Mouse (Mus musculus) kidney, adult 18-20 months (tissue): ENCODE measurements around the gene Farsa.

Source experiments
- DNase-seq: peaks from one replicate; pipeline ENCODE4 v3.0.0; 2021

The Farsa gene

DNA sequence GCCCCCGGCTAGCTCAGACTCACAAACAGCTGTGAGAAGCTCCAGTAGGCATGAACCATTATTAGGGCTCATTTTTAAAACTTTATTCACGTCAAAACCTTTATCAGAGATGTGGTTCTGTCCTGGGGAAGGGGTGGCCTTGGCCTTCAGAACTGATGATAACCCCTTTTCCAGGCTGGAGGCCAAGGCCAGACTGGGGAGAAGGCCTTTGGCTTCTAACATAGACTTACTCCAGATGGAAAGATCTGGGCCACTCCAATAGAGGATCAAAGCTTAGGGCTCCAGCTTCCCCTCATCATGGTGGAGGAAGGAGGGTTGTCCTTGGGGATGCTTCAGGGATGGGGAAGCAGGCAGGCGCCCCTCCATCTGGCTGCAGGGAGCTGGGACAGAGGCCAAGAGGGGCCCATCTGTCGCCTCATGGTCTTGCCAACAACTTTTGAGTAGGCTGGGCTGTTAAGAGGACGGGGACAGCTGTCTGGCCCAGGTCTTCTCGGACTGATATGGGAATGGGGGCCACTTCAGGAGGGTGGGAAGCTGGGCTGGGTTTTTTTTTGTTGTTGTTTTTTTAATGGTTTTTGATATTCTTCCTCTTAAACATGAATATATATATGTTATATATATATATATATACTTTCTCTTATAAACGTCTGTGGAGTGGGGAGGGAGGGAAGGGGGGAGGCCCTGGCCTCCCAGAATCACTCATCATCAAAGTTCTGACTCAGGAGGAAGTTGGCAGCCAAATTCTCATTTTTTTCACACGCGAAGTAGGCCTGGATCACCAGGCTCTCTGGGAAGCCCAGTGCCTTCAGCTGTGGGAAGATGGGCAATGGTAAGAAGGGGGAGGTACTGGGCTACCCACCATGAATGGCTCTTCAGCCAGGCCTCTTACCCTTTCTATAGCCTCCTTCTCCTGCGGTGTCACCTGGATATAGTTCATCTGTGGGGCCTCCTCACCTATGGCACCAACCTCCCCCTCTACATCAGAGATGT lies 21.6 kb upstream of the Farsa start:
- DNase-seq = no peak

DNA sequence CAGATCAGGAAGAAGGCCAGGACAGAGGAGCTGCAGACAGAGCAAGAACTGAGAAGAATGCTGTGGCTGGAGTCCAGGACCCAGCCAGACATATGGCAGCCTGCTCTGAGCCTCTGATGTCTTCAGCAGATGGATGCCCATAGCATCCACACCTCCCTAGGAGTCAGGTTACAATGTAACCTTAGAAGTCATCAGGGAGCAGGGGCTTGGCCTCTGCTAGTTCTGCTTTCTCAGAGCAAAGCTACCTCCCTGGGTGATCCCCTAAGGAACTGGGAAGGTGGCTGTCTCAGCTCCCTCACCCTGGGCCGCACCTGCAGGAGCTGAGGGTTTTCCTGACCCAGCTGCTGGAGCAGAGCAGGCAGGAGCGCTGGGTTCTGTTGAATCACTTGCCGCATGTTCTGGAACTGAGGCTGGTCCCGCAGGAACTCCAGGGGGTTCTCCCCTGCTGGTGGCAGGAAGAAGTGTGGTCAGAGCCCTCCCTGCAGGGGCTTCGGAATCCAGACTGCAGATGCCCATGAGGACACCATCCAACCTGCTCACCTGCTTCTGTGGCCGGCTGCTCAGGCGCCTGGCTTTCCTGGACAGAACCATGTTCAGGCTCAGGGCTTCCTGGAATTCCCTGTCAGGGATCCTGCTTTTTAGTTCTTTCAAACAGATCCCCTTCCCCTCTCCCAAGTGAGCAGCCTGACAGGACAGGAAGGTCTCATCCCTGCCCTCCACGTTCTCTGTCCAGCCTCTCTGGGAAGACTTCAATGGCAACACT lies 19.5 kb upstream of the Farsa start:
- DNase-seq = no peak

DNA sequence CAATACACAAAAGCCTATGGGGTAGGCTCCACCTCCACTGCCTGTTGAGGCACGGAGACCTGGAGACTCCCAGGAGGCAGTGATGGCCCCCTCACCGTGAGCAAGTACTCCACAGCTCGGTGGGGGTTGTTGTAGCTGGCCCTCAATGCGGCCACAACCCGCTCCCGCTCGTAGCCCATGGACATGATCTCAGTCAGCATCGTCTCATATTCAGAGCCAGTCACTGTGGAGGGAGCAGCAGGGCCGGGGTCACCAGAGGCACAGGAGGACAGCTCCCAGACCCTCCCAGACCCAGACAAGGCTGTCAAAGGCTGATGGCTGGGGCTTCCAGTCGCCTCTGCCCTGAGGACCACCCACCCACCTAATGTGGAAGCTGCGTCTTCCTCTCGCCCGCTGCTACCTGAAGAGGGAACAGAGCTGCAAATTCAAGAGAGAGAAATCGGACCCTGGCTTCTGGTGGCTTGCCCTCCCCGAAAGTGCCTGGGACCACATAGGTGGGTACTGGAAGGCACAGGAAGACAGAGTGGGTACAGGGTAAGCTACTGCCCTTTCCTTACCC lies 18.8 kb upstream of the Farsa start:
- no peak for DNase-seq

DNA sequence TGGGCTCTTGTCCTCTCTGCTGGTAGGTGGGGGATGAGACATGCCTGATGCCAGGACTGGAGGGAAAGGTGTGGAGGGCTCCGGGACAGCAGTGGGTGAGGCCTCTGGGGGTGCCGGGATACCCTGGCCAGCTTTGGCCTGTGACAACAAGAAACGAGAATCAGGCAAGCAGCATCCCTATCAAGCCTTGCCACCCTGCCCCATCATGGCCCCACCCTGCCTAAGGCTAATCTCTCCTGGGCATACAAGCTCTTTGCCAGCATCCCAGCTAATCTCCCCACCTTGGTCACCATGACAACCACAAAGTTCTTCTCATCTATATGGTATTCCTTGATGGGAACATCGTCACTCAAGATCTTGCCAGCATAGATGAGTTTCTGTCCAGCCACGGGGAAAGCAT lies 18.3 kb upstream of the Farsa start:
- DNase-seq = no peak

DNA sequence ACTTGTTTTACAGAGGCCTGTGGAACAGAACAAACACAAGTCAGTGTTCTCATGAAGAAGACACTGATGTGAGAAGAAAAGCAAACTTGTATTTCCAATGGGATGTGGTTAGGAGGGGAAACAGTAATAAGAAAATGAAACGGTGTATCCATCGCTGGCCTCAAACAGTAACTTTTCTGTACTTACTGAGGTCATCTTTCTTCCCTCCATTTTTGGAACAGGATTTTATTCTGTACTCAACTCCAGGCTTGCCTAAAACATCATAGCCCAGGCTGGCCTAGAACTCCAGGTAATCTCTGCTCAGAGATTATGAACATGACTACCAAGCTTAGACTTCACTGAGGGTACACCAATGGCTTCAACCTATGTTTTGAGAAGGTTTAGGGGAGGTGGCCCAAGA lies 17.4 kb upstream of the Farsa start:
- no peak for DNase-seq

DNA sequence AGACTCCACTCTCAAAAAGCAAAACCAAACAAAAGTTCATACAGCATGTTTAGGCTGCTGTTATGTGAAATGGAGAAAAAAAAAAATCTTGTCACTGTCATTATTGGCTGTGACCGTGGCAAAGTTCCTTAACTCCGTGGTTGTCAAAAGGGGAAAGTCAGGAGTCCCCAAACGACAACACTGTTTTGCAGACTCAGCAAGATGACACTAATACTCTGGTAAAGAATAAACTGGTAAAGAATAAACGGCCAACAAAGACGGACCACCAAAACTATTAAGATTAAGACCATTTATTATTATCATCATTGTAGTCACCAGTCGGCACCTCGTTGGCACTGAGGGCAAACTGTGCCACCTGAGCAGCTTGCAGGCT lies 16.9 kb upstream of the Farsa start:
- no peak for DNase-seq

DNA sequence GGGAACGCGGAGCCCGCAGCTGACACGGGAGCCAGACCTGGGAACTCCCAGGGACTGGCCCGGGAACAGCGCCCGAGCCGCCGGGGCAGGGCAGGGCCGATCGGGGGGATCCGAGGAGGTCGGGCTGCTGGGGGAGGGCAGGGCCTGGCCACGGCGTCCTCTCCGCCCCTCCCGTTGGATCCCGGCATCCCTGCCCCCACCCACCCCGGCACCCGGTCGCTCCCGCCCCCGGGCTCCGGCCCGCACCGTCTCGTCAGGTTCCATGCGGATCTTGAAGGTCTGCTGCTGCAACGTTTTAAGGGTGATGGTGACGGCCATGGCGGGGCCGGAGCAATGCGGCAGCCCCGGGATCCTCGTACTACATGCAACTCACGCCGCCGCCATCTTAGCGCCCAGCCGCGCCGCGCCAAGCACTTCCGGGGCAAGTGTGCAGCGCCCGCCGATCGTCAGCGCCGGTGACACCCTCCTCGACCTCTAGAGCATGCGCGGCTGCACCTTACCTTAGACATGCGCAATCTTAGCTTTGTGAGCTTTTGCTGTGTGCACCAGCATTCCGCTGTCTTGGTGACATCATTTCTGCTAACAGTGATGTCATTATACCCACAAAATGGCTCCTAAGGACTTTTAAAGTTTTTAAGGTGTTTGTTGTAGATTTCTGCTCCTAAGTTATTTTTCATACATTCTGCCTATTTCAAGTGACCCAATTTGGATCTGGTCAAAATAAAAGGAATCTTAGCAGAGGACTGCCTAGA lies 16.4 kb upstream of the Farsa start, which contains the start of gene Rad23a:
Rad23a (minus strand) TSS at position 418 of the 752 bp plus-strand sequence.
- peak; percentile 89 for DNase-seq

DNA sequence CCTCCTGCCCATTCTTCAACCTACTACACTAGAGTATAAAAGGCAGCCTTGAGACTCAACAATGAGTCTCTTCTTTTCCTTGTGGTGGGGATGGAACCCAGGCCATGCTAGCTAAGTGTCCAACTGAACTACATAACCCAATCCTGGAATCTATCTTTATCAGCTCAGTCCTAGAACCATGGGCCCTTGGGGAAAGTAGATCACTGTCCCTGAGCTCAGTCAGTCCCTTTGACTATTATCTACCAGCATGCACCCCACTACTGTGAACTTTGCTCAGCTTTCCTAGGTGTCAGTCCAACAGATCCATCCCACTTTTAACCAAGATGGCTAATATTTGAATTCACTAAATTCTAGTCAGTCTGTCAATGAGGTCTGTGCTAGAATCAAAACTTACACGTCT lies 15.3 kb upstream of the Farsa start:
- DNase-seq = no peak

DNA sequence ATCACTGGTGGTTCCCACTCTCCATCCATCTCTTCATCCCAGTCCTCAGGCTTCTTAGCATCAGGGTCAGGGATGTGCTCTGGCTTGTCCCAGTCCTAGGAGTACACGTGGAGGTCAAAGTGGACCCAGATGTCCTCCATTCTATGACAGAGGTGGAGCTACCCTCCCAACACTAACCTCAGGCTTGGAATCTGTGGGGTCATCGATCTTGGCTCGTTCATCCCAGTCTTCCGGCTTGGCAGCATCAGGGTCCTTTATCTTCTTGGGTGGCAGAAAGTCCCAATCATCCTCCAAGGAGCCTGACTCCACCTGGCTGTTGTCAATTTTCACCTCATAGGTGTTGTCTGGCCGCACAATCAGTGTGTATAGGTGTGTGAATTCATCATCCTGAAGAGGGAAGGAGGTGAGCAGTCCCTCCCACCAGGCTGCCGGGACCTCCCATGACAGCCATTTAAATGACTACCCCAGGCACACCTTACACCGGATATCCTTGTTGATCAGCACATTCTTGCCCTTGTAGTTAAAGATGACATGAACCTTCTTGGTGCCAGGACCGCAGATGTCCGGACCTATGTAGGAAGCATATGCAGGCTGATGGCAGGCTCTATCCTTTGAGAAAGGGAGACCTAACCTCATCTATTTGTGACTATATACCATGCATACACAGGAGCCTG lies 12.3 kb upstream of the Farsa start:
- DNase-seq = no peak

DNA sequence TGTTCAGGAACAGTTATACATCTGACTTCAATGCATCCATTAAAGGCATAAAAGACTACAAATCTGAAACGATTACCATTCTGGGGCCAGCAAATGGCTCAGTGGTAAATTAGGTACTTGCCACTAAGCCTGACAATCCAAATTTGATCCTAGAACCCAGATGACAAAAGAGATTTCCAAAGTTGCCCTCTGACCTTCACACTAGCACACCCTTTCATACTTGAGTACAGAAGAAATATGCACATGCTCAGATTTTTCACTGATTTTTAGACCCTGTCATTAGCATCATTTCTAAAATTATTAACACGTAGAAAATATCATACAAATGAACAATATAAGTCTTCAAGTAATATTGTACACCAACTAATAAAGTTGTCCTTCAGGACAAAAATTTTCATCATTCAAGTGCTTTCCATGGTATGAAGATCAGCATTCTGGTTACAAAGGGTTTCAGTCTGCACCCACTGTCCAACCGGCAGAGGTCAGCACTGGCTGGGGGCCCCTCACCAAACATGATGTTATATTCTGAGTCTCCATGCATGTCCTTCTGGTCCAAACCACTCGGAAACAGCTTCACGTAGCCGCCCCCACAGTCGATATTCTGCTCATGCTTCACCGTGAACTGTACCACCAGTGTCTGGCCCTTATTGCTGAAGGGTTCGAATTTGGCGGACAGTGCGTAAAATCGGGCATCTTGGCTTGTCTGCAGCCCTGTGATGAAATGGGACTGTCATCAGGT lies 11.3 kb upstream of the Farsa start:
- peak; percentile 38 for DNase-seq

DNA sequence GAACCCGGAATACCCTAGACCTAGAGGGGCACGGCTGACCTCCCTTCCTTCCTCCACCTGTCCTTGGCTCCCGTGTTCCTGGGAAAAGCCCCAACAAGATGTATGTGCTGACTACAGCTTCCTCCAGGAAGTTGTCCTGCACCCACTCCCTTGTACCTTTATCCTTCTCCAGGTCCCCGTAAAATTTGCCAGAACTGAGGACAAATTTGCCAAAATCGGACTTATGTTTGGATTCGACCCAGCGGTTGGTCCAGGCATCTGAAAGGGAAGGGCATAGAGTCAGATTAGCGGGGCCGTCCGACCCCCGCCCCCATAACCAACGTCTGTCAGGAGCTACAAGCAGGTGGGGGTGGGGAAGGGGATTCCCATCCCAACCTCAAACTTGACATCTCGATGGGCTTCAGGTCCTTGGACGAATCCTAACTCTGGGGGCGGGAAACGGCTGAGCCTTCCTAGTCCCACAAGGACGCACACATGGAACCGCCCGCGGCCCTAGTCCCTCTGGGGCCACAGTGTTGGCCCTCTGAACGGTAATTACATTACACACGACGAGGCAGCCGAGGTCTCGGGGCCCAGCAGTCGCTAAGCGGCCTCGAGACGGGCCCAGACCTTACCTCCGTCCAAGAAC lies 10.6 kb upstream of the Farsa start:
- DNase-seq = peak; percentile 21

DNA sequence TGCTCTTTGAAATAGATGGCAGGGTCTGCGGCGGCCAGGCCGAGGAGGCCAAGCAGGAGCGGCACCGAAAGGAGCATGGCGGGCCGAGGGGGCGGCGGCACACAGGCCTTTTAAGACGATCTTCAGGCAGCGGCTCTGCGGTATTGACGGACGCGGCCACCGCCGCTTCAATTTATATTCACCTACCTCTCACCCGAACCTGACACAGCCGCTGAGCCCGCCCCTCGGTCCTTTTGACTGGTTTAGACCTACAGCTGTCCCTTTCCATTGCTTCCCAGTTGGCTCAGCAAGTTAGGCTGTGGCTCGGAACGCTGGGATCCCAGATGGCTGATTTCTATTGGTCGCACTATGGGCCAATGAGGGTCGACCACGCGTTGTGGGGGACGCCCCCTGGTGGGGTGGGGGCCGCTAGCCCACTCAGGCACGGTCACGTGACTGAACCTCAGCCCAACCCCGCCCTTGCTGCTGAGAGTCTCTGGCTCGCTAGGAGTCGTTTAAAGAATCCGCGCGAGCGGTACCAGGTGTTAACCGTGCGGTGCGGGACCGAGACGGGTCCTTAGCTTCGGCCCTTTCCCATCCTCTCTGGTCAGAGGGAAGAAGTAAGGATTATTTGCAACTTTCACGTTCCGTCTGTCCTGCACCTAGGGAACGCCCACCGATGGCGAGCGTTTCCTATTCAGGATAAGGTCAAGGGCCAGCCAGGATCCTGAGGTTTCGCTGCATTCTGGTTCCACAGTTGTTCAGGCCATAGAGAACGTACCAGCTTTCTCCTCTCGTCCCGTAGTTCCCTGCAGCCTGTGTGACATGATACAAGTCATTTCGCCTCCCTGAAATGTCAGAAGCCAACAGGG lies 9.8 kb upstream of the Farsa start, which contains the start of gene Calr:
Calr (minus strand) TSS at position 213 of the 851 bp plus-strand sequence.
- DNase-seq = peak; percentile 99

DNA sequence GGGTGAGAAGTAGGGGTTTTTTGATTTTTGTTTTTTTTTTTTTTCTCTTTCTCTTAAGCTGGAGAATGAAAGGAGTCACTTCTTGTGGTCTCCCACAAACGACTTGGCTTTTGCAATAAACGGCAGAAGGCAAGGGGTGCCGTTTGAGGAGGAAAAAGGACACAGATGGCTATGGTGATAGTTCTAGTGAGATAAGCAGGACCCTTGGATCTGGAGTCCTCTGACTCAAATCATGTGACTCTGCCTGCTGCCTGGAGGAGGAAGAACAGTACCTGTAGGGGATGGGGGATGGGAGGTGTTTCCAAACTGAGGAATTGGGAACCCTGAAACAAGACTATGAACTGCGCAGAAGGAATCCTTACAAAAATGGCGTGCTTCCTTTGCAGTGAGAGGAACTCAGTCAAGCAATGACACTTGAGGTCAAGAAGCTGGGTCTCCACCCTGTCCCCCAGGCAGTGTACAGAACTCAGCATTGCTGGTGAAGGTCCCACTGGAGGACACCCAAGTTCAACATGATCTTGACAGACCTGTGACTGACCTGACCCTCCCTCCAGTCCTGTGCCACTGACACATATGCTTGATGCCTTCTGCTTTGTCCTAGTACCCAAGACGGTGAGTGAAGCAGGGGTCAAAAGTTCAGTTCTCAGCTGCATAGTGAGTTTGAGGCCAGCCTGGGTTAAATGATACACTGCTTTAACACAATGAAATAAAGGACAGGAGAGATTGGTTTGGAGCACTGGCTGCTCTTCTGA lies 8.9 kb upstream of the Farsa start:
- DNase-seq = no peak

DNA sequence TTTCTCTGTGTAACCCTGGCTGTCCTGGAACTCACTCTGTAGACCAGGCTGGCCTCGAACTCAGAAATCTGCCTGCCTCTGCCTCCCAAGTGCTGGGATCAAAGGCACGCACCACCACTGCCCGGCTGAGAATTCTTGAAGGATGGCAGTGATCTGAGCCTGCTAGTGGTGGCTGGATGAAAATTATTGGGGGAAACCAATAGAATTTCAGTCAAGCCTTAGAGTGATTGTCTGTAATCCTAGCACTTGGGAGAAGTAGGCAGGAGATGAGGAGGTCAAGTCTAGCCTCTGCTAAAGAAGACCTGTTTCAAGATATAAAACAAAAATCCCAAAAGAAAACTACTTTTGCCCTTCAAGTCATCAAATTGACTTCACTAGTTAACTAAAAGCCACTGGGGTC lies 355 bp upstream of the Farsa start:
- no peak for DNase-seq

DNA sequence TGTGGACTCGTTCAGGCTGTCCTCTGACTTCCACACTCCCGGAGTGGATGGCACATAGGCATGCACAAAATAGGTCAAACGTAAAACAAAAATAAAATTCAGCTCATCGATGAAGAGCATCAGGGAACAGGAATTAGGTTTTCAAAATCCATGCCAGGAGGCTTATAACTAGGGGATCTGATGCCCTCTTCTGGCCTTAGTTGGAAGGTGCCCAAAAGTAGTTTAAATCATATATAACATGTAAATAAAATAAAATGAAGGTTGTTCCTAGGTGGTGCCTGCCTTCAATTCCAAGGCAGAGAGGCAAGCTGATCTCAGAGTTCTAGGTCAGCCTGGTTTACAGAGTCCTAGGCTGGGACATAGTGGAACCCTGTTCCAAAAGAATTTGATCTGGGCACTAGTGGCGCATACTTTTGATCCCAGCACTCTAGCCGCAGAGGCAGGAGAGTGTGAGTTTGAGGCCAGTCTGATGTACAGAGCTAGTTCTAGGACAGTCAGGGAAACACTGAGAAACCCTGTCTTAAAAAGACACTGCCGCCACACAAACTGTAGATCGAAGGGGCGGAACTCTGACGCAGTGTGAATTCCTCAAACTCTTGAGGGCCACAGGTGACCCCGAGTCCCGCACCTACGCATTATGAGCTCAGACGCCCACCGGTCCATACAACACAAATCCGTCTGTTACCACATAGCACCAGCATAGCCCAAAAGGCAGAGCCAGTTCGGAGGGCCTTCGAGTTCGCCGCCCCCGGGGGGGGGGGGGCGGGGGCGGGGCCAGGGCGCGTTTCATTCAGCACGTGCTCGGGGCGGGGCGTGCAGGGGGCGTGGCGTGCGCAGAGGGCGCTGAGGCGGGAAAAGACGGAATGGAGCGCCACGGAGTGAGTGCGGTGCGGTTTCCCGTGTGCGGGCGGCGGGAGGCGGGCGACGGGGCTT lies 14.9 kb downstream of the Farsa start, which contains the start of gene Syce2:
Syce2 (plus strand) TSS at position 736 of the 933 bp plus-strand sequence.
- peak; percentile 84 for DNase-seq

DNA sequence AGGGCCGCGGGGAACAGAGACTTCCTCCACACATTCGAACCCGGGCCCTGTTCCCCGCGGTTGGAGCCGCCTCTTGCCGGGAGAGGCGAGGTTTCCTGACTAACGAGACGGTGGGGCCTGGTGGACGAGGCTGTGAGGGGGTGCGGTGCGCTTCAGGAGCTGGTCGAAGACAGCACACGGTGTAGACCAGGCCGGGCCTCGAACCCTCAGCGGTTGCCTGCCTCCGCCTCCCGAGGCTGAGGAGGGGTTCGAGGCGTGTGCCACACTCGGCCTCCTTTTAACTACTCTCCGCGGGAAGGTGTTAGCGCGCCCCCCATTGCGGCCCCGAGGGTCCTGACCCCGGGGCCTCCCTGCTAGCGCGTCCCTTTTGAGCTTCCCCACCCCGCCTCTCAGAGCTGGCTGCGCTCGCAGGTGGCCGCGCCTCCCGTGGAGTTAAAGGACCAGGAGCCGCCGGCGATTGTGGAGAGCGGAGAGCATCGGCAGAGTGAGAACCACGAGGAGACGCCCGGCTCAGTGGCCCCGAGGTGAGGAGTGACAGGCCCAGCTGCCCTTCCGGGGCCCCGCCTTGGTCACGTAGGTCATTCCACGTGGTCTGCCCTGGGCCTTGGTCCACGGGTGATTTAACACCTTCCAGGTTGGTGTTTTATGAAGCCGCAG lies 15.6 kb downstream of the Farsa start:
- DNase-seq = peak; percentile 40

DNA sequence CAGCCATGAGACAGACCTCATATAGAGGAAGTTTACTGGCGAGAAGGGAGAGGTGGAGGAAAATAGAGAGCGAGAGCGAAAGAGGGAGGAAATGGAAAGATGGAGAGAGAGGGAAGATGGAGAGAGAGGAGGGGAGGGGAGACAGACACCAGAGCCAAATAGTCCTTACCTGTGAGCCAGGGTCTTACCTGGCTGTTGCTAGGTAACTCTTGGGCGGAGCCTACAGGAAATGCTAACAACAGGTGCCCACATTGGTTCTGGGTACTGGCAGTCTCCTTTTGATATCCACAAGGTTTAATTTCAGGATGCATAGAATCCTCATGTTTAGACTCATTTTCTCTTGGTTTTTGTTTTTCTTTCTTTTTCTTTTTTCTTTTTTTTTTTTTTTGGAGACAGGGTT lies 16.2 kb downstream of the Farsa start:
- no peak for DNase-seq
